In genomic region chr9:109092799-109093198, GRCm38 (mm10) we compare ENCODE assay signal across 11 mouse cellular contexts. TPM values are rescaled to one million over a fixed set of nuclear protein-coding genes. Genes with fewer than 3 reads are reported as not detected.
DNase-seq lines count a peak whose midpoint lies in the region; ATAC-seq and TF ChIP-seq lines count a peak whose summit lies in the region.
"Had no signal": no experiment of that assay in that cellular context is flagged by ENCODE, and none has a peak within 500 bp of the region (broad histone marks: within the 10 kb centered on the region; RNA-seq: fewer than 3 reads in every experiment).

No protein-coding gene starts in this region.

- no peak overlapping the region for H3K9ac ChIP-seq in hindbrain, postnatal 0 days (replicated peaks; ENCODE audit: low read length)
- no peak overlapping the region for H3K9ac ChIP-seq in kidney, embryonic 15.5 days
- no peak overlapping the region for H3K9ac ChIP-seq in liver, embryonic 15.5 days
- H3K9ac ChIP-seq: hindbrain, embryonic 13.5 days had no signal

- WGBS in hindbrain, embryonic 10.5 days: 17% methylated on average over 6 of the region's 6 CpGs
- WGBS in hindbrain, postnatal 0 days: 33% methylated on average over 6 of the region's 6 CpGs
- 30% methylated on average over 6 of the region's 6 CpGs for WGBS in embryonic facial prominence, embryonic 10.5 days
- WGBS in kidney, embryonic 15.5 days: 52% methylated on average over 6 of the region's 6 CpGs
- WGBS in liver, embryonic 15.5 days (ENCODE audit: insufficient replicate concordance): 63% methylated on average over 6 of the region's 6 CpGs

- H3K9me3 ChIP-seq in hindbrain, embryonic 10.5 days: no peaks in the 10 kb centered on the region
- no peaks in the 10 kb centered on the region for H3K9me3 ChIP-seq in hindbrain, postnatal 0 days (ENCODE audit: low read length)
- no peaks in the 10 kb centered on the region for H3K9me3 ChIP-seq in embryonic facial prominence, embryonic 10.5 days
- no peaks in the 10 kb centered on the region for H3K9me3 ChIP-seq in kidney, embryonic 15.5 days (replicated peaks)
- H3K9me3 ChIP-seq in liver, embryonic 15.5 days (replicated peaks): no peaks in the 10 kb centered on the region
- H3K9me3 ChIP-seq: hindbrain, embryonic 13.5 days had no signal

- no peak for ATAC-seq in hindbrain, postnatal 0 days
- ATAC-seq in kidney, embryonic 15.5 days (replicated peaks; ENCODE audit: low FRiP score): no peak
- peak; percentile 33 for ATAC-seq in liver, embryonic 15.5 days (ENCODE audit: insufficient read depth)

- H3K27me3 ChIP-seq in hindbrain, embryonic 10.5 days (ENCODE audit: insufficient read depth, poor library complexity, severe bottlenecking): peaks cover 17% of the 10 kb centered on the region
- H3K27me3 ChIP-seq in hindbrain, postnatal 0 days (ENCODE audit: insufficient read depth, low read length): no peaks in the 10 kb centered on the region
- no peaks in the 10 kb centered on the region for H3K27me3 ChIP-seq in embryonic facial prominence, embryonic 10.5 days (replicated peaks; ENCODE audit: low read depth, poor library complexity, severe bottlenecking)
- H3K27me3 ChIP-seq in kidney, embryonic 15.5 days: no peaks in the 10 kb centered on the region
- peaks cover 51% of the 10 kb centered on the region for H3K27me3 ChIP-seq in liver, embryonic 15.5 days
- H3K27me3 ChIP-seq: hindbrain, embryonic 13.5 days had no signal

- H3K27ac ChIP-seq in hindbrain, embryonic 10.5 days: peak overlapping the region; percentile 26; the same call in 1 of the 2 replicates
- H3K27ac ChIP-seq in hindbrain, postnatal 0 days: no peak overlapping the region
- H3K27ac ChIP-seq in embryonic facial prominence, embryonic 10.5 days (replicated peaks): 0 out of 2 replicates have a peak overlapping the region, but pooled peaks have one; percentile 15
- H3K27ac ChIP-seq in kidney, embryonic 15.5 days: peak overlapping the region; percentile 62; the same call in 1 of the 2 replicates
- peak overlapping the region; percentile 62 for H3K27ac ChIP-seq in liver, embryonic 15.5 days (replicated peaks)
- H3K27ac ChIP-seq: hindbrain, embryonic 13.5 days had no signal

- TF ChIP-seq CTCF in hindbrain, postnatal 0 days (IDR thresholded peaks at IDR 0.05; ENCODE audit: low read depth): no peak

- H3K4me2 ChIP-seq in hindbrain, postnatal 0 days (ENCODE audit: low read depth, low read length): no peak overlapping the region
- H3K4me2 ChIP-seq in kidney, embryonic 15.5 days: no peak overlapping the region
- H3K4me2 ChIP-seq in liver, embryonic 15.5 days: no peak overlapping the region
- H3K4me2 ChIP-seq: hindbrain, embryonic 13.5 days had no signal

- H3K36me3 ChIP-seq in hindbrain, embryonic 10.5 days: peaks cover 45% of the 10 kb centered on the region
- H3K36me3 ChIP-seq in hindbrain, postnatal 0 days (ENCODE audit: insufficient read depth, low read length): peaks cover 9% of the 10 kb centered on the region; the same call in 1 of the 2 replicates
- H3K36me3 ChIP-seq in embryonic facial prominence, embryonic 10.5 days (replicated peaks): peaks cover 33% of the 10 kb centered on the region
- H3K36me3 ChIP-seq in kidney, embryonic 15.5 days: peaks cover 17% of the 10 kb centered on the region
- H3K36me3 ChIP-seq in liver, embryonic 15.5 days (replicated peaks): peaks cover 27% of the 10 kb centered on the region

- peak; percentile 33 for DNase-seq in hindbrain, embryonic 10.5 days (ENCODE audit: low spot score)
- no peak for DNase-seq in hindbrain, postnatal 0 days (ENCODE audit: low spot score)
- DNase-seq in embryonic facial prominence, embryonic 10.5 days (ENCODE audit: low spot score): no peak
- DNase-seq in thymus, adult 18-20 months: no peak
- no peak for DNase-seq in layer of hippocampus, adult 18-20 months (ENCODE audit: low spot score in 2 of 2)
- DNase-seq: cerebellum, adult 8-10 months; heart, adult 11 months; lung, postnatal 36 days had no signal

- H3K4me1 ChIP-seq in hindbrain, embryonic 10.5 days (replicated peaks): peaks cover 67% of the 10 kb centered on the region
- peaks cover 6% of the 10 kb centered on the region; the same call in 1 of the 2 replicates for H3K4me1 ChIP-seq in hindbrain, postnatal 0 days (ENCODE audit: insufficient read depth, low read length)
- H3K4me1 ChIP-seq in embryonic facial prominence, embryonic 10.5 days: peaks cover 70% of the 10 kb centered on the region
- peaks cover 67% of the 10 kb centered on the region for H3K4me1 ChIP-seq in kidney, embryonic 15.5 days
- peaks cover 34% of the 10 kb centered on the region for H3K4me1 ChIP-seq in liver, embryonic 15.5 days (replicated peaks)

- H3K4me3 ChIP-seq in hindbrain, embryonic 10.5 days: no peak overlapping the region
- H3K4me3 ChIP-seq in hindbrain, postnatal 0 days (ENCODE audit: low read length): no peak overlapping the region
- H3K4me3 ChIP-seq in embryonic facial prominence, embryonic 10.5 days: 0 out of 2 replicates have a peak overlapping the region, but pooled peaks have one; percentile 28
- H3K4me3 ChIP-seq in kidney, embryonic 15.5 days (replicated peaks): no peak overlapping the region
- no peak overlapping the region for H3K4me3 ChIP-seq in liver, embryonic 15.5 days (replicated peaks)
- H3K4me3 ChIP-seq: hindbrain, embryonic 13.5 days had no signal

RNA-seq across cellular contexts. Expression of gene Plxnb1, which starts 2.4 kb away (rescaled TPM):
- 26.8 and 34.4 TPM in 2 replicates for polyA plus RNA-seq in hindbrain, embryonic 10.5 days (2016; fragmentation: Nextera tagmentation; extraction: Ambion mirVana)
- total RNA-seq in hindbrain, postnatal 0 days (2014; rRNA removed): 82.3 and 84.4 TPM in 2 replicates
- polyA plus RNA-seq in hindbrain, postnatal 0 days (2015; fragmentation: Nextera tagmentation; extraction: Ambion mirVana): 8.7 and 11.2 TPM in 2 replicates
- polyA plus RNA-seq in embryonic facial prominence, embryonic 10.5 days (2016; fragmentation: Nextera tagmentation; extraction: Ambion mirVana): 24.8 and 28.6 TPM in 2 replicates
- polyA plus RNA-seq in kidney, embryonic 15.5 days (2015; fragmentation: Nextera tagmentation; extraction: Ambion mirVana): 15.2 and 19.4 TPM in 2 replicates
- polyA plus RNA-seq in liver, embryonic 15.5 days (2015; fragmentation: Nextera tagmentation; extraction: Ambion mirVana): 3.5 and 5.8 TPM in 2 replicates
- 10 to 100 TPM; 70.4 to 76.5 TPM for total RNA-seq in layer of hippocampus, adult 18-20 months (2021)

RNA-seq across cellular contexts. Expression of gene Tma7, which starts 10.4 kb away (rescaled TPM):
- polyA plus RNA-seq in hindbrain, embryonic 10.5 days (2016; fragmentation: Nextera tagmentation; extraction: Ambion mirVana): 758 and 785 TPM in 2 replicates
- 56.2 and 73.8 TPM in 2 replicates for total RNA-seq in hindbrain, postnatal 0 days (2014; rRNA removed)
- 764 and 779 TPM in 2 replicates for polyA plus RNA-seq in hindbrain, postnatal 0 days (2015; fragmentation: Nextera tagmentation; extraction: Ambion mirVana)
- polyA plus RNA-seq in embryonic facial prominence, embryonic 10.5 days (2016; fragmentation: Nextera tagmentation; extraction: Ambion mirVana): 784 and 812 TPM in 2 replicates
- 616 and 693 TPM in 2 replicates for polyA plus RNA-seq in kidney, embryonic 15.5 days (2015; fragmentation: Nextera tagmentation; extraction: Ambion mirVana)
- polyA plus RNA-seq in liver, embryonic 15.5 days (2015; fragmentation: Nextera tagmentation; extraction: Ambion mirVana): 249 and 328 TPM in 2 replicates
- 100 to 1,000 TPM; 286 to 308 TPM for total RNA-seq in layer of hippocampus, adult 18-20 months (2021)

RNA-seq across cellular contexts. Expression of gene Ccdc51, which starts 10.5 kb away (rescaled TPM):
- 14.4 and 16.1 TPM in 2 replicates for polyA plus RNA-seq in hindbrain, embryonic 10.5 days (2016; fragmentation: Nextera tagmentation; extraction: Ambion mirVana)
- total RNA-seq in hindbrain, postnatal 0 days (2014; rRNA removed): 7.8 and 8.4 TPM in 2 replicates
- polyA plus RNA-seq in hindbrain, postnatal 0 days (2015; fragmentation: Nextera tagmentation; extraction: Ambion mirVana): 5.1 and 6.7 TPM in 2 replicates
- polyA plus RNA-seq in embryonic facial prominence, embryonic 10.5 days (2016; fragmentation: Nextera tagmentation; extraction: Ambion mirVana): 11.8 and 13.3 TPM in 2 replicates
- 12.9 and 13.6 TPM in 2 replicates for polyA plus RNA-seq in kidney, embryonic 15.5 days (2015; fragmentation: Nextera tagmentation; extraction: Ambion mirVana)
- 11.4 and 12.0 TPM in 2 replicates for polyA plus RNA-seq in liver, embryonic 15.5 days (2015; fragmentation: Nextera tagmentation; extraction: Ambion mirVana)
- total RNA-seq in layer of hippocampus, adult 18-20 months (2021): 1 to 10 TPM; 8.7 to 9.3 TPM

RNA-seq across cellular contexts. Expression of gene Atrip, which starts 18.9 kb away (rescaled TPM):
- polyA plus RNA-seq in hindbrain, embryonic 10.5 days (2016; fragmentation: Nextera tagmentation; extraction: Ambion mirVana): 30.5 and 32.1 TPM in 2 replicates
- 39.5 and 52.3 TPM in 2 replicates for total RNA-seq in hindbrain, postnatal 0 days (2014; rRNA removed)
- polyA plus RNA-seq in hindbrain, postnatal 0 days (2015; fragmentation: Nextera tagmentation; extraction: Ambion mirVana): 30.6 and 32.2 TPM in 2 replicates
- polyA plus RNA-seq in embryonic facial prominence, embryonic 10.5 days (2016; fragmentation: Nextera tagmentation; extraction: Ambion mirVana): 35.9 and 36.7 TPM in 2 replicates
- polyA plus RNA-seq in kidney, embryonic 15.5 days (2015; fragmentation: Nextera tagmentation; extraction: Ambion mirVana): 26.3 and 27.0 TPM in 2 replicates
- polyA plus RNA-seq in liver, embryonic 15.5 days (2015; fragmentation: Nextera tagmentation; extraction: Ambion mirVana): 9.2 and 12.6 TPM in 2 replicates
- 10 to 100 TPM; 23.7 to 28.0 TPM for total RNA-seq in layer of hippocampus, adult 18-20 months (2021)

RNA-seq across cellular contexts. Expression of gene Trex1, which starts 33.3 kb away (rescaled TPM):
- 8.1 and 11.3 TPM in 2 replicates for polyA plus RNA-seq in hindbrain, embryonic 10.5 days (2016; fragmentation: Nextera tagmentation; extraction: Ambion mirVana)
- 20.1 and 32.6 TPM in 2 replicates for total RNA-seq in hindbrain, postnatal 0 days (2014; rRNA removed)
- 14.3 and 14.4 TPM in 2 replicates for polyA plus RNA-seq in hindbrain, postnatal 0 days (2015; fragmentation: Nextera tagmentation; extraction: Ambion mirVana)
- 8.4 and 10.3 TPM in 2 replicates for polyA plus RNA-seq in embryonic facial prominence, embryonic 10.5 days (2016; fragmentation: Nextera tagmentation; extraction: Ambion mirVana)
- polyA plus RNA-seq in kidney, embryonic 15.5 days (2015; fragmentation: Nextera tagmentation; extraction: Ambion mirVana): 11.1 and 13.8 TPM in 2 replicates
- 8.6 and 9.8 TPM in 2 replicates for polyA plus RNA-seq in liver, embryonic 15.5 days (2015; fragmentation: Nextera tagmentation; extraction: Ambion mirVana)
- total RNA-seq in layer of hippocampus, adult 18-20 months (2021): 10 to 100 TPM; 14.6 to 16.6 TPM
